Mouse (Mus musculus): Measurements from ENCODE around the gene Nrcam.

The Nrcam gene

GRCm38 (mm10) chr12:44509406-44510104, 180.9 kb downstream of the Nrcam start:
- in situ Hi-C loops (cut with MboI, MseI): no loop called here

DNA sequence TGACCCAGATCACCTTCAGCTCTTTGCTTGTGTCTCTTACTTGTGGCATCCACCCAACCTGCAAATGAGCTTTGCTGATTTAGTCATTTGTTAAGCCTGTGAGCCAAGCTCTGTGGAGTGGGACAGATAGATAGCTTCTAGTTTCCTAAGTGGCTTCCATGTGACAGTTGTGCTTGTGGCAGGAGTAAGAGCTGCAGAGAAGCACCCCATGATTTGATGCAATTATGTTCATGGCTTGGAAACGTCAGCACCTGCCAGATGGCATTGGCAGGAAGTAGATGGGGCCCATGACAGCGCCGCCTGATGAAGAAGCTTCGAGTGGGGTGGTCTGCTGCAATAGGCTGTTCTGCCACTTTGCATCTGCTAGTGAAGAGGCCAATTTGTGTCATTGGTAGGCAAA, 186.4 kb downstream of the Nrcam start:
- in situ Hi-C loops (cut with MboI, MseI): no loop called here

- in situ Hi-C loops (cut with MboI, MseI): loop anchor here in 1 of 2 experiments (10.0 kb wide), 1 partner anchor 985 kb away; no protein-coding TSS in a partner anchor
Observed at GRCm38 (mm10) chr12:44519440-44520141, 190.9 kb downstream of the Nrcam start.

- in situ Hi-C loops (cut with MboI, MseI): loop anchor here in 1 of 2 experiments (10.0 kb wide), 1 partner anchor 987 kb away; no protein-coding TSS in a partner anchor
Observed at GRCm38 (mm10) chr12:44521496-44521895, 192.8 kb downstream of the Nrcam start.

DNA sequence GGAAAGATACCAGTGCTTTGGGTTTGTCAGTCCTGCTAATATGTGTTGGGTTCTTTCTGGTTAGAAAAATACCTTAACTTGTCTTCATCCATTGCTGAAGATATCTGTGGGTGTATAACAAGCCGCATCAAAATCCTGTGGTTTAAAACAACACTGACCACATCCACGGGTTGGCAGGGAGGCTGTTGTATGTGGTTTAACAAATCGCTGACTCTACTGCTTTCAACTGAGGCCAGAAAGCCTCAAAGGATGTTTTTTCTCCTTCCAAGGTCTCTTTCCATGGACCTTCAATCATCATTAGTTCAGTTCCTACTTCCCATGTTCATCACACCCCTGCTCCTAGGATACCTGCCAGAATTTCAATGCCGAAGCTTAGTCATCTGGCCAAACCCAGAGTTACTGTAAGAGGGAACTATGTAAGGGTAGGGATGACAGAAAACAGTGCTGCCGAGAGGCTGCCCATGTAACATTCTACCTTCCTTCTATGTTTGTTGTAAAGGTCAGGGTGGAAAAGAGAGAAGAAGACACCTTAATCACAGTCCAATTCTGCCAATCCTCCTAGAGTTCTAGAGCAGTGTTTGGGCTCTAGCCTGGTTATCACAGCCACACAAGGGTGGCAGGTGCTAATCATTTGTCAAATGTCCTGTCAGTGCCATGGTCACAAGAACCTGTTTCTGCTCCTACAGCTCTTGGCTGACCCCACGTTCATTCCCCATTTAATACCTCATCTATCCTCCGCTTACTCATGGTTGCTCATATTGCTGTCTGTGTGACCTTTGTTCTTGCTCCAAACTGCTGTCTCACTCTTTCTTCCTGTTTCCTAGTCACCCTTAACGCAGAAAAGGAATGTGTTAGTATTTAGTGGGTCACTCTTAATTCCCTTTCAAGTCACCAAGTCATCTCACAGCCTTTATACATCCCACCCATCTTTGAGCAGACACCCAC, 196.2 kb downstream of the Nrcam start:
- in situ Hi-C loops (cut with MboI, MseI): loop anchor here in 1 of 2 experiments (10.0 kb wide), 1 partner anchor 990 kb away; no protein-coding TSS in a partner anchor

DNA sequence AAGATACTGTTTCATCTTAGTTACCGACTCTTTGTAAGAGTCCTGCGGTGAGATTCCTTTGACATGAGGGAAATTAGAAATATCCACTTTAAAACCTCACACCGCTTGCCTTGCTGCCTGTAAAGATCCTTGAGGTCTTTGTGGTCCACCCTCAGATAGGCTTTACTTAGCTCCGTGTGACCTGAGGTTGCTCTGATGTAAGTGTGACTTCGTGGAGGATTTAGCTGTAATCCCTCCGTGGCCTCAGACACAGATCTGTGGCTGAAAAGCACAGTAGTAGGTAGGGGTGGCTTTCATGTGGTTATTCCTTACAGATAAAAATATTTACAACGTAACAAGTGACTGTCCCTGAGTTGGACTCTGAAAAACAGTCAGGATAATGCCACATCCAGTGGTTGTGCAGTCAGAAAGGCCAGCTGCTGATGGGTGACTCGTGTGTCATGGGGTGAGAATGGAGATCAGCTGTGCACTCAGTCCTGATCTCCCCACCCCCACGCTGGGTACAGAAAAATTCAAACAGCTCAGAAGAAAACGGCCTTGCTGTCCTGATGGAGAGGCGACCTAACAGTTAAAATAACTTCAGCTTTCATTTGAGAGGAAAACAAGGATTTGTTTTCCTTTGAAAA, 199.8 kb downstream of the Nrcam start:
- in situ Hi-C loops (cut with MboI, MseI): loop anchor here in 1 of 2 experiments (10.0 kb wide), 1 partner anchor 994 kb away; no protein-coding TSS in a partner anchor

- in situ Hi-C loops (cut with MboI, MseI): no loop called here
Observed at GRCm38 (mm10) chr12:44532337-44533113, 203.8 kb downstream of the Nrcam start.

GRCm38 (mm10) chr12:44534100-44534633, 205.5 kb downstream of the Nrcam start:
- in situ Hi-C loops (cut with MboI, MseI): no loop called here

DNA sequence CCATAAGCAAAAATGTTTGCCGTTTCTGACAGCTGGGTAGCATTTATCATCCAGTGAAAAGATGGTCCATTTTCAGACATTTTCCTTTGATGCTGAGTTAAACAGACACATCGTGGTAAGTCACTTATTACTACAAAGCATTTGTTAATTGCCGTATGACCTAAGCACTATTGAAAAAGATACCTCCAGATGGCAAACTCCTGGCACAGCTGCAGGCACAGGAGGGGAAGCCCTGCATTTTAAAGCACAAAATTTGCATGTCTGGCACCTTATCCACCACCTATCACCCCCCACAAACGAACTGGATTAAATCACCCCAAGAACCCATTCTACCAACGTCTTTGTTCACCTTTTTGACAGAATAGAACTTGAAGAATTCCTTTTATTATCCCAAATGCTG, 206.9 kb downstream of the Nrcam start:
- in situ Hi-C loops (cut with MboI, MseI): no loop called here

DNA sequence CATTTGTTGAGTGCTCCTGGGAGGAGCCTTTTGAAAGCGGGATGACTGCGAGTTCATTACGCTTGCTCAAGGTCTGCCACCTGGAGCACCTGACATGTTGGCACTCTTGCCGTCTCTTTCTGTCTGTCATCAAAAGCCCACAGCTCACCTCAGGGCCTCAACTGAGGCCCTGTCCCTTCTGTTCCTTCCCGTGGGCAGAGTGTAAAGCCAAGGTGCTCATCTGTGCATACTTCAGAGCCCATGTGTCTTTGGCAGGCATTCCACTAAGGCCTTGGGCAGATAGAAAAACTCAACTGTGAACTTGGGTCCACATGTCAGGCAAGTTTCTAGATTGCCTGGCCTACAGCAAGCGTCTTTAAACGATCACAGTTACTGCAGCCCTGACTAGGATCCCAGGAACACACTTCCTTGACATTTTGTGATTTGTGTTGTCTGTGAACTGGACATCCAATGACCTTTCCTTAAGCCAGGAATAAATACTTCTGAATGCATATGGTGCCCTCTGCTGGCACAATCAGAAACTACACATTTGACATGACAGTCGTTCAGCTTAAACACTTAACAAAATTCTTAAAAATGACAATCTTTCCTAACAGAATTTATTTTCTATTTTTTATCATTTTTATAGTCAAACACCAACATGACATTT, 219.2 kb downstream of the Nrcam start:
- in situ Hi-C loops (cut with MboI, MseI): loop anchor here in 1 of 2 experiments (10.0 kb wide), 1 partner anchor 253 kb away; no protein-coding TSS in a partner anchor

DNA sequence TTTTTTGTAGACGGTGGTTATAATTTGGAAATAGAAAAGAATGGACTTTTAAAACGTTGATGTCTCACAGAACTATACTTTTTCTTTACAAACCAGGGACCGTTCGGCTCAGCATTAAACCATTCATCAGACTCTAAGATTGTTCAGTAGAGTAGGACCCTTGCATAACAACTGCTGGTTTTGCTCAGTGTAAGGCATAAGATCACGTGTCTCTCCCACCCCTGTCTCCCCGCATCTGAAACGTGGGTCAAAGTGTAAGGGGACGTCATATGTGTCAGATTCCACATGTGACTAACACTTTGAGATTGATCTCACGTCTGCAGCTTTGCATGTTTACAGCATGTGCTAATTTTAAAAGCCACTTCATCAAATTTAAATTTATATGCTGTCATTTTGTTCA, 219.8 kb downstream of the Nrcam start:
- in situ Hi-C loops (cut with MboI, MseI): loop anchor here in 1 of 2 experiments (10.0 kb wide), 1 partner anchor 254 kb away; no protein-coding TSS in a partner anchor

- in situ Hi-C loops (cut with MboI, MseI): no loop called here
Observed at GRCm38 (mm10) chr12:44551614-44552013, 222.9 kb downstream of the Nrcam start.

DNA sequence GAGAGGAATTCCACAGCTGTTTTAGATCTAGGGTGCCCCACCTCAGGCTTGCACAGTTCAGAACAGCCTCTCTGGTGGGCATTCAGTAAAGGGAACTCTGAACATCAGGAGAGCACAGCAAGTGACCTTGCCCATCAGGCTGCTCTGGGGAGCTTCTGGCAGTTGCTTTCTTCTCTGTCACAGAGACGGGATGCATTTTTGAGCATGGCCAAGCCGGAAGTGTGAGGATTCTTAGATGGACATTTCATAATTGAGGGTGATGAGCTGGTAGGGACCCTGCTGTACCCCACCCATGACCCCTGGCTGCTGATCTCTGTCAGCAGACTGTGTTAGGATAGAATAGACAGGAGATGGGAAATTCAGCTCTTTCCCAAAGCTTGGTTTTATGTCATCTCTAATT, 225.4 kb downstream of the Nrcam start:
- in situ Hi-C loops (cut with MboI, MseI): no loop called here

DNA sequence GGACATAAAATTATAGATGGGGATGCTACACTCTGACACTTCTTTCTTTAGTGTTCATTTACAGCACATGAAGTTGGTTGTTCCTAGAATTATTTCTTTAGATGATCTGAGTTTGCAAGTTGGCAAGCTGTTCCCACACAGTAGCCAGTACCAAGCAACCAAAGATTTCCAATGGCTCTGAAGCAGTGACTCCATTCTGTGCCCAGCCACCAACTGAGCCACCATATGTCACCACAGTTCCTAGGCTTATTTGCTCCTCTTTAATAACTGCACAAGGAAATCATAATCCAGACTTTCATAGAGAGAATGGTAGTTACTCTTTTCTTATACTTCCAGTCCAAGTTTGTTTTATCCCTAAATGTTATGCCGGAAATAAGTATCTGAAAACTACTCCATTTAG, 226.1 kb downstream of the Nrcam start:
- in situ Hi-C loops (cut with MboI, MseI): no loop called here

DNA sequence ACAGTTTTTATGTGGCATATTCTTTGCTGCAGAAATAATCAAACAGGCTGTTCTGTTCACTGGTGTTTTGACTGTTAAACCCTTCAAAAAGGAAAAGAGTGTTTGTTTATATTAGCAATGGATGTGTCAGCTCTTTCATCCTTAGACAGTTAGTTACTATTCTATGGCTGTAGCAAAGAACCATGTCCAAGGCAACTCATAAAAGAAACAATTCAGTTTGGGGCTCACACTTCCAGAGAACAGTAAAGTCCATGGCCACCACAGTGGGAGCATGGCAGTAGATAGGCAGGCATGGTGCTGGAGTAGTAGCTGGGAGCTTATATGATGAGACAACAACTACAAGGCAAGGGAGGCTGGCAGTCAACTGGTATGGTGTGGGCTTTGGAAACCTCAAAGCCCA, 231.3 kb downstream of the Nrcam start:
- in situ Hi-C loops (cut with MboI, MseI): no loop called here

- in situ Hi-C loops (cut with MboI, MseI): no loop called here
Observed at GRCm38 (mm10) chr12:44570070-44570469, 241.4 kb downstream of the Nrcam start.

DNA sequence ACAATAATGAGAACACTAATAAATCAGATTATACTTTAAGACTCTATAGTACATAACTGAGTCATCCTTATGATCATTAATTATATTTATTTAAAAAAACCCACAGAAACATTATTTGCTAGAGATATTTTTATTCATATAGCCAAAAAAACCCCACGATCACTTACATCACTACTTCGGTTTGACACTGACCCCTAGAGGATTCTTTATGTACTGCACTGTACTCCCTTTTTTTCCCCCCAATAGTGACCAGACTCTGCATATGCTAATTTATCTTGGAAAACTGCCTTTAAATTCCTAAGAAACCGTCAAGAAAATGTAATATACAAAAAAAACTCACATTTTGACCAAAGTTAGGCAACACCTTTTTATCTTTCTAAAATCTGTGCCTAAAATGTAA, 244.0 kb downstream of the Nrcam start:
- in situ Hi-C loops (cut with MboI, MseI): no loop called here

DNA sequence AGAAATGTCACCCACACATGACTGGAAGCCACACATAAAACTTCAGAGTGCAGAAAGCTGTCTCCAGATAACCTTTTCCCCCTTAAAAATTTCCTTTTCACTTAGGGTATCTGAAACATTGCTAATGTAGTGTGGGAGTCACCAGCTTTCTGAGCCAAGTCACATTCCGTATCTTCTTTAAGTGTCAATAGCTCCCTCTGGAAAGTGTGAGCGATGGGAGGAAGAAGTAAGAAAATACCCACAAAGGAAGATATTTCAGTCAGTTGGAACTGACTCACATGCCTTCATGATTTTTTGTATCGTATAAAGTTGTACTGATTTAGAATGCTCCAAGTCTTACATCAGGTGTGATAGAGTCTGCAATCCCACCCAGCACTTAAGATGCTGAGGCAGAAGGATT, 245.5 kb downstream of the Nrcam start:
- in situ Hi-C loops (cut with MboI, MseI): no loop called here

DNA sequence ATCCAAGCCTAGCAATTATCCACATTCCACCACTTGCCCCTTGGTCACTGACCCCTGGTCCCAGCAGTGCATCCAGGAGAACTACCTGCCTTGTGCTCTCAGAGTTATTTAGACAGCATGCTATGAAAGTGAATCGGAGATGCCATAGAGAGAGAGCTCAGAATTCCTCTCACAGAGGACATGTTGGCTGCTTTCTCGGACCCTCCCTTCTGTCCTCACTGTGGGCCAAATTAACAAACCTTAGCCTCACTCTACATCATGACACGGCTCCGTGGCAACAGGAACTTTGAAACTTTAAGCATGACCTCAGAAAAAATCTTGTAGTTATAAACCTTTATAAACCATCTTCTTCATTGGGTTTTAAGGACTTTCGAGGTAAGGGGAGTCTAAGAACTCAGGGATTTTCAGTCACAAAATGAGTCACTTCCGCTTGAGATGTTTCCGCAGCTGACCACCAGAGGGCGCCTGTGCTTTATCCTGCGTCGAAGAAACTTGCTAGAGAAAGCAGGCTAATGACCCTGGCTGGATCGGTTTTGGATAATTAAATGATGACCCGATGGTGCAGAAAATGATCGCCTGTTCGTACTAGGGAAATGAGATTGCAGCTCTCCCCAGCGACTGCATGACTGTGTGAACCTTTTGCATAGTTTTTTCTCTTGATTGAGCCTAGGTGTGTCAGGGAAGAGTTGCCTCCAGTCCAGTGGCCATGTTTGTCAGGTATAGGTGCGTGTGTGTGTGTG, 272.9 kb downstream of the Nrcam start:
- in situ Hi-C loops (cut with MboI, MseI): loop anchor here in 1 of 2 experiments (25.0 kb wide), 1 partner anchor 586 kb away; no protein-coding TSS in a partner anchor

Data from T-helper 17 cell (primary cell).